Mouse (Mus musculus) G1E (cell line): Measurements from ENCODE around the gene Slain1. TPM values are rescaled to one million over a fixed set of nuclear protein-coding genes. Genes with fewer than 3 reads are reported as not detected.

ENCODE experiments used
- ATAC-seq: 2 replicates; pipeline ENCODE4 v1.8.0; 2016; ENCODE audit warnings: mild to moderate bottlenecking; ENCODE audit not compliant: insufficient number of reproducible peaks, poor library complexity, low FRiP score, severe bottlenecking; ENCODE audit errors: extremely low read depth
- DNase-seq: peaks from one replicate; pipeline ENCODE4 v3.0.0; 2012; ENCODE audit warnings: low spot score
- H3K27me3 ChIP-seq: 2 replicates; pipeline ENCODE4 v1.6.1; 2012; ENCODE audit warnings: mild to moderate bottlenecking, low read length, inconsistent platforms; ENCODE audit not compliant: insufficient read depth
- H3K36me3 ChIP-seq: replicated peaks from 2 replicates; pipeline ENCODE3; 2012; ENCODE audit warnings: mild to moderate bottlenecking, inconsistent platforms
- H3K4me1 ChIP-seq: 2 replicates; pipeline ENCODE4 v1.6.1; 2012; ENCODE audit warnings: low read depth, low read length, inconsistent platforms, mixed read lengths; ENCODE audit not compliant: insufficient read depth
- H3K4me3 ChIP-seq: 2 replicates; pipeline ENCODE4 v1.5.1; 2012; ENCODE audit warnings: low read depth, mild to moderate bottlenecking, inconsistent platforms, low read length, moderate library complexity, mixed read lengths
- H3K9me3 ChIP-seq: replicated peaks from 2 replicates; pipeline ENCODE4 v1.6.1; 2012; ENCODE audit warnings: inconsistent platforms
- CTCF ChIP-seq: IDR thresholded peaks from 2 replicates; pipeline ENCODE4 v1.5.1; 2012; ENCODE audit warnings: low read depth, low read length, inconsistent platforms, mixed read lengths
- GATA1 ChIP-seq: IDR thresholded peaks from 2 replicates; pipeline ENCODE4 v1.6.1; 2012; ENCODE audit warnings: borderline replicate concordance, low read length, inconsistent platforms, mixed read lengths
- GATA2 ChIP-seq: IDR thresholded peaks from 2 replicates; pipeline ENCODE4 v1.6.1; 2012; ENCODE audit warnings: low read depth, low read length, inconsistent platforms, borderline replicate concordance
- POLR2AphosphoS5 ChIP-seq: IDR thresholded peaks from 2 replicates; pipeline ENCODE4 v1.6.1; 2012; ENCODE audit warnings: low read depth, low read length, inconsistent platforms; ENCODE audit not compliant: insufficient replicate concordance
- TAL1 ChIP-seq: conservative IDR thresholded peaks from 2 replicates; pipeline ENCODE4 v1.6.1; 2012; ENCODE audit warnings: low read depth, low read length, inconsistent platforms, mixed read lengths
- polyA plus RNA-seq: library from polyadenylated mRNA; stranded (reverse); fragments of >175 nt; gene quantifications from 2 replicates; pipeline ENCODE4 v1.2.3, GENCODE M21; 2012
- total RNA-seq, 2 experiments: library from RNA; stranded (forward) in 1 of 2; stranded (reverse) in 1 of 2; fragments of 200-1000 nt in 1 of 2; fragments of >200 nt in 1 of 2; fragmentation: Nextera tagmentation in 1 of 2; gene quantifications; 2 replicates each; pipeline ENCODE4 v1.2.3; 2014 to 2017

Gene Slain1
- total and polyA plus RNA-seq, 3 experiments, result 0.11 TPM; not detected in 2

GRCm38 (mm10) chr14:103718393-103718792, 68.4 kb downstream of the Slain1 start:
- Histone ChIP-seq H3K27me3 (no peaks in the 10 kb centered on the region), H3K36me3 (no peaks in the 10 kb centered on the region), H3K9me3 (peaks cover 53% of the 10 kb centered on the region), H3K4me3 (no peak overlapping the region), H3K4me1 (no peaks in the 10 kb centered on the region)
- no peak for DNase-seq
- no peak for TF ChIP-seq CTCF
- no peak for TF ChIP-seq POLR2AphosphoS5
- no peak for TF ChIP-seq GATA1
- no peak for TF ChIP-seq GATA2
- TF ChIP-seq TAL1, result no peak
- ATAC-seq, result no peak

DNA sequence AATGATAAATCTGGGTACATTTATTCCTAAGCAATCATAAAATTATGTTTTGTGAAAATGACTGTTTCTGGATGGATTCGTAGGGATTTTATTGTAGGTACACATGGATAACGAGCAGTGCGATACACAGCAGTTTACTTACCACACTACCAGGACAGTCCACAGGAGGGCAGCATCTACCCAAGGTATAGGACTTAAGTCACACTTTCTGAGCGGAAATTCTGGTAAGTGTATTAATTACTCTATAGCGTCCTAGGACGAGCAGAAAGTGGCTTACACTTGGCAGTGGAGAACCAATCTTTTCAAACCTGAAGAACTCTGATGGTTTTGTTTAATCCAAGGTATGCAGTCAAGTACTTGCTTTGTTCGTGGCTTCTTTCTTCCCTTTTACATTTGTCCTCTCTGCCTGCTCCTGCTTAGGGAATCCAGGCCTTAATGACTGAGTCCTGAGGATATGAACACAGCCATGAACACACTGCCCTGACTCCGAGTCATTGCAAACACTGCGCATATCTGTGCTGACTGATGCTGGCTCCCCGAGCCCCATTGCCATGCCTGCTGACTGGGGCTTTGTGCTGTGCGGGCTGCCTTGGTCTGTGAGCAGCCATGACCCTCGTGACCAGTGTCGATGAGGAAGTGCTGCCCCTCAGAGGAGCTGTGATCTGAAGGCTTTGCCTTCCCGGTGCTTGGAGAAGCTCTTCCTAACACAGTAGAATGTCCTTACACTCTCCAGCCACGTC, 69.0 kb downstream of the Slain1 start:
- no peaks in the 10 kb centered on the region for H3K4me1 ChIP-seq
- DNase-seq (no peak), ATAC-seq (no peak; the same call in 1 of the 2 replicates)
- peak overlapping the region; percentile 24; the same call in 1 of the 2 replicates for H3K4me3 ChIP-seq
- H3K27me3 ChIP-seq, result no peaks in the 10 kb centered on the region
- no peaks in the 10 kb centered on the region for H3K36me3 ChIP-seq
- peaks cover 58% of the 10 kb centered on the region for H3K9me3 ChIP-seq
- TF ChIP-seq GATA1 (no peak), POLR2AphosphoS5 (no peak), TAL1 (no peak), CTCF (peak; percentile 22; the same call in 1 of the 2 replicates)

- ATAC-seq (no peak), DNase-seq (no peak)
- H3K27me3 ChIP-seq, result no peaks in the 10 kb centered on the region
- H3K4me3 ChIP-seq, result no peak overlapping the region
- peaks cover 59% of the 10 kb centered on the region for H3K9me3 ChIP-seq
- no peak for TF ChIP-seq POLR2AphosphoS5
- TF ChIP-seq CTCF, result no peak
- no peak for TF ChIP-seq GATA1
- TF ChIP-seq GATA2, result no peak
- TF ChIP-seq TAL1, result no peak
- H3K4me1 ChIP-seq, result no peaks in the 10 kb centered on the region
- H3K36me3 ChIP-seq, result no peaks in the 10 kb centered on the region
These were observed 70.1 kb downstream of the Slain1 start for GRCm38 (mm10) chr14:103720163-103720562.

DNA sequence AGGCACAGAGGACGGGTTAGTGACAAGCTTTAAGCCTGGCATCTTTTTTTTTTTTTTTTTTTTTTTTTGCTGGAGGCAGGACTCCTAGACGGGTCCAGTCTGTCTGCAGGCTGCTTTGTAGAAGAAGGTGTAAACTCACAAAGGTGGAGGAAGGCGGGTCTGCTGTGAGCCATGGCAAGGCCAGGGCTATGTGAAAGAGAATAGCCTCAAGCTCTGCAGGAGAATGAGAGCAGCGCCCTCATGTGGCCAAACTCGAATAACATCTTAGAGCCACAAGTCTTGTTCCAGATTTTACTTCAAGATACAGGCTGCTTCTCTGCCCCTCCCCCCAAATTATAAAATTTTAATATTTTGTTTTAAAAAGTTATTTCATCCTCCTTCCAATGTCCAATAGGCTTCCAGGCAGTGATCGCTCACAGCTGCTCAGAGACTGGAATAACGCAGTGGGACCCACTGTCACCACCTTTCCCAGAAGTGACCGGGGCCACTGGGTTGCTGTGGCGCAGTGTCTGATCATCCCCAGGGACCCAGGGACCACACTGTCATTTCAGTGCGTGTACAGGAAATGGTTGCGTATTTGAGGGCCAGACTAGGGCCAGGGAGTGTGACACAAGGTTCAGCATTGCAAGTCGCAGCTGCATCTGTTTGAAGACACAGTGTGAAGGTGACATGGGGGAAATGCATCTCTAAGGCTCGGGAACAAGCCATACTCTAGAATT, 70.8 kb downstream of the Slain1 start:
- no peak for DNase-seq
- Histone ChIP-seq H3K4me1 (no peaks in the 10 kb centered on the region), H3K27me3 (no peaks in the 10 kb centered on the region), H3K4me3 (no peak overlapping the region), H3K9me3 (peaks cover 56% of the 10 kb centered on the region), H3K36me3 (no peaks in the 10 kb centered on the region)
- TF ChIP-seq POLR2AphosphoS5 (no peak), TAL1 (no peak), GATA2 (no peak), GATA1 (no peak), CTCF (no peak)
- no peak for ATAC-seq

DNA sequence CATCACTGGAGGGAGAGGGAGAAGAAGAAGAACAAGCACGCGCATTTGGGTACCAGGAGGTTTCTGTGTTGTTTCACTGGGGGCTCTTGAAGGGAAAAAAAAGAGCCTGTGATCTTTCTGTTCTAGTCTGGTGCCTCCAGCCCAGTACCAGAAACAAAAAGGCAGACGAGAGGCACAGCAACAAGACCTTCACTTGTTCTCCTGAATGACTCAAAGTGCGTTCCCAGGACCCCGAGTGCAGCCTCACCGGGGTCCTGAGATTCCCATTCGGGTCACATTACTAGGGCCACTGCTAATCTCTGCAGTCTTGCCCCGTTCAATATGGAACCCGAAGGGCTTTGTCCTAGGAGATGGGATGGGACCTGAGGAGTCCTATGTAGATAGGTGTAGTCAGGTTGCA, 73.3 kb downstream of the Slain1 start:
- ATAC-seq (no peak), DNase-seq (no peak)

DNA sequence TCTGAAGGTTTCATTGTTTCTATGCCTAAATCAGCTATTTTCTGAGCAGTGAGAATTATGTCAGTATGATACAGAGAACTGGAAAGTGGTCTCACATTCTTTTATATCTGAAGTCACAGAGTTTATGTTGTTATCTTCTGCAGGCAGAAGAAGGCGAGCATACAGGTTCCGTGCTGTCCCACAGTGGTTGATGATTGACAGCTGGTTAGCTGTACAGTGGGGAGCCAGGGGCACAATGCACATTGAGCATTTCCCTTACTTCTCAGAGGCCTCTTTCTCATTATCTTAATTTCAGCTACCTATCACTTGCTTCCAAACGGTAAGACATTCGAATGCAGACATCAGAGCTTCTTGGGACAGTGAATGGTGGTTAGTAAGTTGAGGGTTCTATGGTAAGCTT, 73.8 kb downstream of the Slain1 start:
- Histone ChIP-seq H3K27me3 (no peaks in the 10 kb centered on the region), H3K4me3 (no peak overlapping the region), H3K4me1 (no peaks in the 10 kb centered on the region), H3K9me3 (peaks cover 63% of the 10 kb centered on the region), H3K36me3 (no peaks in the 10 kb centered on the region)
- ATAC-seq (no peak), DNase-seq (no peak)
- no peak for TF ChIP-seq CTCF
- no peak for TF ChIP-seq POLR2AphosphoS5
- no peak for TF ChIP-seq GATA1
- TF ChIP-seq TAL1, result no peak
- no peak for TF ChIP-seq GATA2

More for the DNA sequence above, 73.3 kb downstream of the Slain1 start:
- no peaks in the 10 kb centered on the region for H3K36me3 ChIP-seq
- H3K27me3 ChIP-seq, result no peaks in the 10 kb centered on the region
- no peak for TF ChIP-seq POLR2AphosphoS5
- no peak for TF ChIP-seq GATA2
- no peak for TF ChIP-seq GATA1
- no peak for TF ChIP-seq TAL1
- no peak for TF ChIP-seq CTCF
- H3K9me3 ChIP-seq, result peaks cover 59% of the 10 kb centered on the region
- no peak overlapping the region for H3K4me3 ChIP-seq
- H3K4me1 ChIP-seq, result no peaks in the 10 kb centered on the region

- no peak for ATAC-seq
These were observed 78.5 kb downstream of the Slain1 start for GRCm38 (mm10) chr14:103728506-103728905.

More at GRCm38 (mm10) chr14:103728506-103728905, 78.5 kb downstream of the Slain1 start:
- H3K9me3 ChIP-seq, result peaks cover 47% of the 10 kb centered on the region
- no peaks in the 10 kb centered on the region for H3K4me1 ChIP-seq
- H3K27me3 ChIP-seq, result no peaks in the 10 kb centered on the region
- no peak overlapping the region for H3K4me3 ChIP-seq
- H3K36me3 ChIP-seq, result no peaks in the 10 kb centered on the region
- no peak for TF ChIP-seq TAL1
- no peak for DNase-seq
